Mouse (Mus musculus) midbrain, embryonic 14.5 days (tissue): Measurements from ENCODE around the gene Epb41l5. TPM values are rescaled to one million over a fixed set of nuclear protein-coding genes. Genes with fewer than 3 reads are reported as not detected.

Source experiments
- ATAC-seq: fragments of 200-750 bp; cut with Nextera tagmentation; 2 replicates; pipeline ENCODE4 v1.8.0; 2017; ENCODE audit warnings: moderate number of reproducible peaks, moderate library complexity; ENCODE audit not compliant: low FRiP score, low TSS enrichment
- DNase-seq: peaks from one replicate; pipeline ENCODE4 v3.0.0-alpha.2; 2015
- H3K27ac ChIP-seq: fragments of 300-500 bp; sonication (generic); replicated peaks from 2 replicates; pipeline ENCODE4 v1.5.1; 2014; ENCODE audit warnings: mild to moderate bottlenecking, low read depth, low read length, moderate library complexity
- H3K27me3 ChIP-seq: fragments of 300-500 bp; sonication (generic); 2 replicates; pipeline ENCODE4 v1.6.1; 2014; ENCODE audit warnings: low read length, control low read depth, mixed read lengths; ENCODE audit not compliant: control insufficient read depth, insufficient read depth
- H3K36me3 ChIP-seq: fragments of 300-500 bp; sonication (generic); 2 replicates; pipeline ENCODE4 v1.6.1; 2014; ENCODE audit warnings: low read length, control low read depth; ENCODE audit not compliant: control insufficient read depth, insufficient read depth
- H3K4me1 ChIP-seq: fragments of 300-500 bp; sonication (generic); 2 replicates; pipeline ENCODE4 v1.6.1; 2014; ENCODE audit warnings: mild to moderate bottlenecking, antibody characterized with exemption, low read length, control low read depth; ENCODE audit not compliant: control insufficient read depth, insufficient read depth
- H3K4me2 ChIP-seq: fragments of 300-500 bp; sonication (generic); 2 replicates; pipeline ENCODE4 v1.6.1; 2014; ENCODE audit warnings: mild to moderate bottlenecking, low read length, moderate library complexity
- H3K4me3 ChIP-seq: fragments of 300-500 bp; sonication (generic); replicated peaks from 2 replicates; pipeline ENCODE4 v1.5.1; 2014; ENCODE audit warnings: low read depth, low read length
- H3K9ac ChIP-seq: fragments of 300-500 bp; sonication (generic); replicated peaks from 2 replicates; pipeline ENCODE4 v1.6.1; 2014; ENCODE audit warnings: mild to moderate bottlenecking, low read length, moderate library complexity
- H3K9me3 ChIP-seq: fragments of 300-500 bp; sonication (generic); 2 replicates; pipeline ENCODE4 v1.6.1; 2016; ENCODE audit warnings: low read length, control low read depth, mixed read lengths; ENCODE audit not compliant: control insufficient read depth
- WGBS: fragments of 180-500 bp; shearing (Covaris S2); extraction: QIAGEN DNeasy Blood & Tissue Kit; methylation state at CpG from one replicate; pipeline ENCODE4 v1.1.7; 2014; 5-methylcytosine and 5-hydroxymethylcytosine counted together
- polyA plus RNA-seq: library from polyadenylated mRNA; unstranded; fragments of >200 nt; fragmentation: Nextera tagmentation; extraction: Ambion mirVana; gene quantifications from 2 replicates; pipeline ENCODE4 v1.2.1, GENCODE M21; 2014

Gene Epb41l5
- polyA plus RNA-seq, result 16.7 and 23.5 TPM in 2 replicates

GRCm38 (mm10) chr1:119648205-119649111, at the start of gene Epb41l5:
Gene Epb41l5 (minus strand): TSS chr1:119649000.
- under 1% methylated on average over 86 of the region's 86 CpGs for WGBS
- peak; percentile 96 for ATAC-seq
- Histone ChIP-seq H3K27me3 (no peaks in the 10 kb centered on the region), H3K9me3 (no peaks in the 10 kb centered on the region), H3K27ac (peak within 1 kb of the TSS; percentile 79), H3K4me2 (peak within 1 kb of the TSS; percentile 74), H3K4me1 (no peaks in the 10 kb centered on the region; the same call in 1 of the 2 replicates), H3K36me3 (no peaks in the 10 kb centered on the region), H3K9ac (peak within 1 kb of the TSS; percentile 68), H3K4me3 (peak within 1 kb of the TSS; percentile 82)
- DNase-seq, result peak; percentile 94

GRCm38 (mm10) chr1:119696860-119697259, 48.1 kb upstream of the Epb41l5 start:
- no peak overlapping the region for H3K27ac ChIP-seq
- WGBS, result 98% methylated on average over 1 of the region's 1 CpGs

GRCm38 (mm10) chr1:119685773-119686558, 37.2 kb upstream of the Epb41l5 start:
- WGBS, result 93% methylated on average over 3 of the region's 3 CpGs
- no peak overlapping the region for H3K27ac ChIP-seq
- H3K4me2 ChIP-seq, result no peak overlapping the region
- H3K9ac ChIP-seq, result no peak overlapping the region
- ATAC-seq (no peak), DNase-seq (no peak)
- H3K9me3 ChIP-seq, result no peaks in the 10 kb centered on the region
- H3K4me3 ChIP-seq, result no peak overlapping the region
- H3K36me3 ChIP-seq, result peaks cover 13% of the 10 kb centered on the region
- H3K27me3 ChIP-seq, result no peaks in the 10 kb centered on the region
- no peaks in the 10 kb centered on the region for H3K4me1 ChIP-seq

More at GRCm38 (mm10) chr1:119696860-119697259, 48.1 kb upstream of the Epb41l5 start:
- DNase-seq (no peak), ATAC-seq (no peak)
- no peak overlapping the region for H3K9ac ChIP-seq
- H3K9me3 ChIP-seq, result no peaks in the 10 kb centered on the region
- H3K4me3 ChIP-seq, result no peak overlapping the region
- peaks cover 18% of the 10 kb centered on the region; the same call in 1 of the 2 replicates for H3K36me3 ChIP-seq
- no peak overlapping the region for H3K4me2 ChIP-seq
- no peaks in the 10 kb centered on the region for H3K4me1 ChIP-seq
- no peaks in the 10 kb centered on the region for H3K27me3 ChIP-seq

- Histone ChIP-seq H3K36me3 (peaks cover 17% of the 10 kb centered on the region), H3K4me1 (no peaks in the 10 kb centered on the region), H3K27me3 (no peaks in the 10 kb centered on the region), H3K9me3 (no peaks in the 10 kb centered on the region), H3K9ac (no peak overlapping the region), H3K27ac (no peak overlapping the region), H3K4me2 (no peak overlapping the region), H3K4me3 (no peak overlapping the region)
- 62% methylated on average over 2 of the region's 2 CpGs for WGBS
- DNase-seq (no peak), ATAC-seq (no peak)
Measured at GRCm38 (mm10) chr1:119681663-119682213, 32.9 kb upstream of the Epb41l5 start.

- DNase-seq, result peak; percentile 72
- H3K9ac ChIP-seq, result no peak overlapping the region
- no peak overlapping the region for H3K27ac ChIP-seq
- 81% methylated on average over 1 of the region's 1 CpGs for WGBS
- H3K36me3 ChIP-seq, result peaks cover 21% of the 10 kb centered on the region
- no peaks in the 10 kb centered on the region for H3K9me3 ChIP-seq
- no peaks in the 10 kb centered on the region for H3K27me3 ChIP-seq
- no peaks in the 10 kb centered on the region for H3K4me1 ChIP-seq
- ATAC-seq, result no peak; the same call in 1 of the 2 replicates
- H3K4me2 ChIP-seq, result no peak overlapping the region
- H3K4me3 ChIP-seq, result no peak overlapping the region
Measured at GRCm38 (mm10) chr1:119674984-119675383, 26.2 kb upstream of the Epb41l5 start.

- Histone ChIP-seq H3K9me3 (no peaks in the 10 kb centered on the region), H3K9ac (no peak overlapping the region), H3K27me3 (no peaks in the 10 kb centered on the region), H3K4me3 (no peak overlapping the region), H3K36me3 (peaks cover 10% of the 10 kb centered on the region), H3K4me2 (no peak overlapping the region), H3K4me1 (no peaks in the 10 kb centered on the region), H3K27ac (no peak overlapping the region)
- 95% methylated on average over 7 of the region's 7 CpGs for WGBS
- DNase-seq, result no peak
- ATAC-seq, result no peak
Measured at GRCm38 (mm10) chr1:119666904-119667303, 18.1 kb upstream of the Epb41l5 start.

GRCm38 (mm10) chr1:119654307-119654706, 5.5 kb upstream of the Epb41l5 start:
- Histone ChIP-seq H3K9me3 (no peaks in the 10 kb centered on the region), H3K4me3 (no peak overlapping the region), H3K36me3 (peaks cover 5% of the 10 kb centered on the region), H3K27me3 (no peaks in the 10 kb centered on the region), H3K4me1 (no peaks in the 10 kb centered on the region), H3K4me2 (no peak overlapping the region), H3K27ac (no peak overlapping the region), H3K9ac (no peak overlapping the region)
- 93% methylated on average over 2 of the region's 2 CpGs for WGBS
- DNase-seq (peak; percentile 18), ATAC-seq (no peak)

GRCm38 (mm10) chr1:119650386-119650785, 1.6 kb upstream of the Epb41l5 start:
- no peaks in the 10 kb centered on the region for H3K36me3 ChIP-seq
- no peaks in the 10 kb centered on the region for H3K27me3 ChIP-seq
- DNase-seq, result no peak
- ATAC-seq, result no peak
- H3K27ac ChIP-seq, result no peak overlapping the region
- no peak overlapping the region for H3K4me2 ChIP-seq
- no peaks in the 10 kb centered on the region; the same call in 1 of the 2 replicates for H3K4me1 ChIP-seq
- H3K9me3 ChIP-seq, result no peaks in the 10 kb centered on the region
- 84% methylated on average over 5 of the region's 5 CpGs for WGBS
- no peak overlapping the region for H3K4me3 ChIP-seq
- H3K9ac ChIP-seq, result no peak overlapping the region
